Mouse (Mus musculus) embryonic facial prominence, embryonic 13.5 days (tissue): ENCODE data around the gene Theg. TPM values are rescaled to one million over a fixed set of nuclear protein-coding genes. Genes with fewer than 3 reads are reported as not detected.
A peak's percentile ranks its signal among the peaks of the same experiment; 100 is the strongest.

Experiments used
- ATAC-seq: fragments of 200-750 bp; cut with Nextera tagmentation; 2 replicates; pipeline ENCODE4 v1.8.0; 2017; ENCODE audit warnings: low read depth; ENCODE audit not compliant: insufficient number of reproducible peaks, insufficient read depth, low FRiP score, low TSS enrichment
- H3K27ac ChIP-seq: fragments of 300-500 bp; sonication (generic); 2 replicates; pipeline ENCODE4 v1.5.1; 2015; ENCODE audit warnings: moderate library complexity, mild to moderate bottlenecking, inconsistent platforms
- H3K27me3 ChIP-seq: fragments of 300-500 bp; sonication (generic); 2 replicates; pipeline ENCODE4 v1.6.1; 2015; ENCODE audit warnings: mild to moderate bottlenecking, inconsistent platforms
- H3K36me3 ChIP-seq: fragments of 300-500 bp; sonication (generic); 2 replicates; pipeline ENCODE4 v1.6.1; 2015; ENCODE audit warnings: mild to moderate bottlenecking, inconsistent platforms
- H3K4me1 ChIP-seq: fragments of 300-500 bp; sonication (generic); 2 replicates; pipeline ENCODE4 v1.6.1; 2015; ENCODE audit warnings: inconsistent platforms
- H3K4me2 ChIP-seq: fragments of 300-500 bp; sonication (generic); 2 replicates; pipeline ENCODE4 v1.6.1; 2015; ENCODE audit warnings: moderate library complexity, mild to moderate bottlenecking, inconsistent platforms
- H3K4me3 ChIP-seq: fragments of 300-500 bp; sonication (generic); 2 replicates; pipeline ENCODE4 v1.5.1; 2015; ENCODE audit warnings: mild to moderate bottlenecking, inconsistent platforms
- H3K9ac ChIP-seq: fragments of 300-500 bp; sonication (generic); 2 replicates; pipeline ENCODE4 v1.6.1; 2015; ENCODE audit warnings: mild to moderate bottlenecking, inconsistent platforms
- H3K9me3 ChIP-seq: fragments of 300-500 bp; sonication (generic); 2 replicates; pipeline ENCODE4 v1.6.1; 2016; ENCODE audit warnings: inconsistent platforms
- WGBS: fragments of 180-500 bp; shearing (Covaris S2); methylation state at CpG from one replicate; pipeline ENCODE4 v1.1.7; 2015; ENCODE audit warnings: mixed read lengths; 5-methylcytosine and 5-hydroxymethylcytosine counted together
- polyA plus RNA-seq: library from polyadenylated mRNA; unstranded; fragments of >200 nt; fragmentation: Nextera tagmentation; extraction: Ambion mirVana; gene quantifications from 2 replicates; pipeline ENCODE4 v1.2.1, GENCODE M21; 2015

Theg gene
- polyA plus RNA-seq, 1 experiment from 2014 or later, result not detected

DNA sequence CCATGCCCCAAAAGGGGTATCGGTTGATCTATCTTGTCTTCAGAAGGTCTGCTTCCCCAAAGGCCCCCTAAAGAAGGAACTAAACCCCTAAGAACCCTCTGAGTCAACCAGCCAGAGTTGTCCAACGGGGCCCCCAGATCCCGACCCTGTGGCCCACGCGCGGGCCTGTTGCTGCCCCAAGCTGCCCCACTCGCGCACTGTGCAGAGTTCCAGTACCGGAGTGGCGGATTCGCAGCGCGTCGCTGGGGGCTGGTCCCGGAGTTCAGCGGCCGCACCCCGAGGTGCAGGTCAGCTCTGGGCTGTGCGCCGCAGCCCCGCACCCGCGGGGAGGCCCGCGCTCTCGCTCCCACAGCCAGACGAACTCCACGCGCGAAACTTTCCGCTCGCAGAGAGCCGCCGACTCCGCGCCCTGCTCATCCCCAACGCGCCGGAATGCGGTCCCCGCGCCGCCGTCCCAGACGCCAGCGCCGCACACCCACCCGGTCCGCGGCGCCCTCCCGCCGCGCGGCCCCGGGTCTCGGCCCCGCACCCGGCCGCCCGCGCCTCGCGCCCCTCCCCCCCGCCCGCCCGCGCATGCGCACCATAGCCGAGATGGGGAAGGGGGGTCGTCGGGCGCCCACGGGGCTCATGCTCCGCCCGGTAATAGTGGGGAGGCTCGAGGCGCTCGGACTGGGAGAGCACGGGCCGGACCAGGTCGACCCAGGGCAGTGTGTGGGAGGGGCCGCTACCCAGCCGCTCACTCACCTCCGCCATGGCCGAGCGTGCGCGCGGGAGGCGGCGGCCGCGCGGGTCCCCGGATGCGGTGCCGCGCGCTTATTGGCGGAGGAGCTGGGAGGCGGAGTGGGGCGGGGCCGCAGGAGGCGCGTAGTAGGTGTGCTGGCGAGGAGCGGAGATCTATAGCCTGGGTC is 32.5 kb downstream of the Theg start, which contains the start of gene Mier2:
TSS of gene Mier2 (minus strand) at position 870 of the 908 bp plus-strand sequence.
- peaks cover 19% of the 10 kb centered on the region for H3K36me3 ChIP-seq
- H3K9me3 ChIP-seq, result no peaks in the 10 kb centered on the region; the same call in 1 of the 2 replicates
- H3K27me3 ChIP-seq, result no peaks in the 10 kb centered on the region
- H3K4me1 ChIP-seq, result peaks cover 31% of the 10 kb centered on the region
- peak; percentile 78 for ATAC-seq
- peak within 1 kb of the TSS; percentile 64 for H3K27ac ChIP-seq
- under 1% methylated on average over 92 of the region's 108 CpGs for WGBS
- H3K4me2 ChIP-seq, result peak within 1 kb of the TSS; percentile 74
- peak within 1 kb of the TSS; percentile 99 for H3K9ac ChIP-seq
- peak within 1 kb of the TSS; percentile 91 for H3K4me3 ChIP-seq

DNA sequence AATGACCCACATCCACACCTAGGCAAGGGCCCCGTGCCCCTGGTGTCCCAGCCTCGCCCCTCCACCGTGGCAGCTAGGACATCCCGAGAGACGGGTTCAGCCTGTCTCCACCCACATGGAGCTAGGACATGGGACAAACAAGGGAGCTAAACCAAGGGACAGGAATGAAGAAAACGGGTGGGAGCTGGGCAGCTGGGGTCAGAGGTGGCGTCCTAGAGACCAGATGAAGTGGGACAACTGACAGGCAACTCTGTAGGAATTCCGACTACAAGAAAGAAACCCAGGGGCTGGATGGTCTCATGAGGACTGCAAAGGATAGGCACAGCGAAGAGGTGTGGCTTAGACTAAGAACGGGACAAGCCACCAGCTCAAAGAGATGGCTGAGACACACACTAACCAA is 33.4 kb downstream of the Theg start:
- Histone ChIP-seq H3K9me3 (no peaks in the 10 kb centered on the region), H3K27me3 (no peaks in the 10 kb centered on the region), H3K4me3 (peak overlapping the region; percentile 91), H3K27ac (peak overlapping the region; percentile 64; the same call in 1 of the 2 replicates), H3K4me2 (peak overlapping the region; percentile 74), H3K4me1 (peaks cover 31% of the 10 kb centered on the region), H3K36me3 (peaks cover 28% of the 10 kb centered on the region), H3K9ac (peak overlapping the region; percentile 99)
- 31% methylated on average over 10 of the region's 10 CpGs for WGBS
- ATAC-seq, result no peak

DNA sequence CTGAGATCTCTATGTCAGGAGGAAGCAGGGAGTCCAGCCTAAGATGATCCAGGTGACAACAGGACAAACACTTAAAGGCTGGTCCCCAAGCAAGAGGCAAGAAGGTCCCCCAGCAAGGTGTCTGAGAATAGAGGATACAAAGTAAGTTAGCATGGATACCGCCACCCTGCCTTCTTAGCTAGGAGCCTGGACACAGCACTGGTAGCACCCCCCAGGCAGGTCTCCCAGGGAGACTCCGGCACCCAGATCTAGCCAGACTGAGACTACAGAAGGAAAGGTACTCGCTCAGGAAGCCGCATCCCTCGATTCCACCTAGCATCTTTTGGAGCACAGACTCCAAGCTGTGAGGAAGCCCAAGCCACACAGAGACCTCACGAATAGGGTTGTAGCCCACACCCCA is 34.0 kb downstream of the Theg start:
- 91% methylated on average over 6 of the region's 6 CpGs for WGBS
- no peak overlapping the region for H3K27ac ChIP-seq

DNA sequence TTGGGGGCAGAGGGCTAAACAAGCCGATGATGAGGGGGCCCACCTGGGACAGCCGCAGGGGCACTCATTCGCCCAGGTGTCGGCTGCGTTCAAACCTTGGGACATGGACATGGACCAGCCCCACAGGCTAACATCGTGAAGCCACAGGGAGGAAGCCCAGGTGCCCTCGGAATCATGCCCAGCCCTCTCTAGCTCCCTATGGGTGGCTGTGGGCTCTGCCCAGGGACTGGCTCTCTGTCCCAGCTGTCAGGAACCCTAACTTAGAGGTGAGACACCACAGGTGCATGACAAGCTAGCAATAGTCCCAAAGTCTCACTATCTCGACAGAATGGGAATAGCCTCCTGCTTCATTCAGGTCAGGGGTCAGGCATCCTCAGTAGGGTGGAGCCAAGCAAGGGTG is 34.6 kb downstream of the Theg start:
- H3K9me3 ChIP-seq, result no peaks in the 10 kb centered on the region
- no peaks in the 10 kb centered on the region for H3K27me3 ChIP-seq
- ATAC-seq, result no peak
- WGBS, result 85% methylated on average over 8 of the region's 8 CpGs
- H3K4me2 ChIP-seq, result no peak overlapping the region
- peaks cover 31% of the 10 kb centered on the region for H3K4me1 ChIP-seq
- no peak overlapping the region for H3K4me3 ChIP-seq
- H3K36me3 ChIP-seq, result peaks cover 40% of the 10 kb centered on the region
- H3K9ac ChIP-seq, result 0 out of 2 replicates have a peak overlapping the region, but pooled peaks have one; percentile 27
- no peak overlapping the region for H3K27ac ChIP-seq

More for the DNA sequence above, 34.0 kb downstream of the Theg start:
- H3K9ac ChIP-seq, result peak overlapping the region; percentile 99
- H3K27me3 ChIP-seq, result no peaks in the 10 kb centered on the region
- no peaks in the 10 kb centered on the region for H3K9me3 ChIP-seq
- ATAC-seq, result no peak
- H3K4me2 ChIP-seq, result peak overlapping the region; percentile 74
- H3K36me3 ChIP-seq, result peaks cover 34% of the 10 kb centered on the region
- H3K4me1 ChIP-seq, result peaks cover 31% of the 10 kb centered on the region
- H3K4me3 ChIP-seq, result peak overlapping the region; percentile 91

DNA sequence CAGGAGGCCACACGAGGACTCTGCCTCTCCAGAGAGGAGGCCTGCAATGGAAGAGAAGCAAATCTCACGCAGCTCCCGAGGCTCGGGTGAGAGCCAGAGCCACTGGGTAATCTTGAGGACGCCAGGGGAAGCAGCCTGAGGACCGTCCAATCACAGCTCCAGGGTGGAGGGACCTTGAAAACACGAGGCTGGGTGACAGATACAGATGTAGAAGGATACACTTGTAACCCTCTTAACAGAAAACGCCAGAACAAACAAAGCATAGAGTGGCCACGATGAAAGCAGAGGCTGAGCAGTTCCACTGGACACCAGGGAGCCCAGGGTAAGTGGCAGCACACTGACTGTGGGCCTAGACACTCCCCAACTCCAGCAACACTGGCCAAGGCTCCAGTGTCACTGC is 36.8 kb downstream of the Theg start:
- no peak overlapping the region for H3K27ac ChIP-seq
- H3K27me3 ChIP-seq, result no peaks in the 10 kb centered on the region
- ATAC-seq, result no peak
- peaks cover 26% of the 10 kb centered on the region for H3K4me1 ChIP-seq
- 84% methylated on average over 9 of the region's 9 CpGs for whole genome bisulfite sequencing
- H3K4me3 ChIP-seq, result no peak overlapping the region
- peaks cover 62% of the 10 kb centered on the region for H3K36me3 ChIP-seq
- H3K9ac ChIP-seq, result no peak overlapping the region
- no peaks in the 10 kb centered on the region for H3K9me3 ChIP-seq
- no peak overlapping the region for H3K4me2 ChIP-seq

DNA sequence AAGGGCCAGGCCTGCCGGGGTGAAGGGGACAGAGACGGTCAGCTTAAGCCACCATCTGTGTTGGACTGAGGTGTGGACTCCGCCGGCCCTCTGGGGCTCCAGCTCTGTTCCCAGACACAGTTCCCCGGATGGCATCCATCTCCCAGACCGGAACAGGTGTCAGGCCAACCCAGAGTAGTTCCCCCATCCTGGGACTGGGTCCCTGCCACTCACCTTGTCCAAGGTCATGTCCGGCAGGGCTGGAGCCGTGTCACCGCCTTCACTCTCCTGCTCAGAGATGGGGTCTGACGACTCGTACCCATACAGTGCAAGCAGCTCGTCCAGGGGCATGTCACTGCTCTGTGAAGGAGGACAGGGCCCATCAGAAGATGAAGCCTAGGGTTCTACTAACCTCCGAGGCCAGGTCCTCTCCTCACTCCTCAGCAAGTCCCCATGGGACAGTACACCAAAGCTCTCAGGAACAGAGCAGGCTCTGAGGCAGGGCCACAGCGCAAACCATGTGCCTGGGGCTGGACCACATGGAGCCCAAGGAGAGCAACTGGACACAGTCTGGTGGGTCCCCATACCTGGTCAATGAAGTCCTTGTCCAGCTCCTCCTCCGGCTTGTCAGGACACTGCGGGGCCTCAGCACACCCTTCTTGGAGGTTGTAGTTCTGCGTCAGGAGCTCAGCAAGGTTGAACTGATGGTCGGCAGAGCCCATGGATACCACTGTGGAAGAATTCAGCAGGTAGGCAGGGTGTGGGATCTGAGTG is 38.0 kb downstream of the Theg start:
- 92% methylated on average over 18 of the region's 18 CpGs for WGBS
- peaks cover 22% of the 10 kb centered on the region for H3K4me1 ChIP-seq
- peaks cover 74% of the 10 kb centered on the region for H3K36me3 ChIP-seq
- H3K27ac ChIP-seq, result no peak overlapping the region
- H3K27me3 ChIP-seq, result no peaks in the 10 kb centered on the region
- no peak for ATAC-seq
- no peak overlapping the region for H3K4me2 ChIP-seq
- H3K4me3 ChIP-seq, result no peak overlapping the region
- H3K9me3 ChIP-seq, result no peaks in the 10 kb centered on the region
- H3K9ac ChIP-seq, result no peak overlapping the region

DNA sequence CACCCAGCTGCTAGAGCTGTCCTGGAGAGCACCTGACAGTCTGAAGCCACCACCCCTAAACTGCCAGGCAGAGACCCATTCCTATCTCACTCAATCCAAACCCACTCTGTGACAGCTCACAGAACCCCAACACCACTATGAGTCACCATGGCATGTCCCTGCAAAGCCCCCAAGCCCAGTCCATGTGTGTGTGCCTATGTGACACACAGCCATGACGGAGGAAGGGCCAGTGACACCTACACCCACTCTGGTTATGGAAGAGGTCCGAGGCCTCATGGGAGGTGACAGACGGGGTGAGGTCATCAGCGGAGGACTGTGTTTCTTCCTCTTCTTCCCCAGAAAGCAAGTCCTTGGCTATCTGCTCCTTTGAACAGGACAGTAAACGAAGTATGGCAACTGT is 38.6 kb downstream of the Theg start:
- H3K36me3 ChIP-seq, result peaks cover 80% of the 10 kb centered on the region
- no peaks in the 10 kb centered on the region for H3K9me3 ChIP-seq
- no peaks in the 10 kb centered on the region for H3K27me3 ChIP-seq
- no peak for ATAC-seq
- peaks cover 16% of the 10 kb centered on the region for H3K4me1 ChIP-seq
- no peak overlapping the region for H3K4me2 ChIP-seq
- no peak overlapping the region for H3K4me3 ChIP-seq
- H3K9ac ChIP-seq, result no peak overlapping the region
- no peak overlapping the region for H3K27ac ChIP-seq
- 85% methylated on average over 5 of the region's 5 CpGs for WGBS

DNA sequence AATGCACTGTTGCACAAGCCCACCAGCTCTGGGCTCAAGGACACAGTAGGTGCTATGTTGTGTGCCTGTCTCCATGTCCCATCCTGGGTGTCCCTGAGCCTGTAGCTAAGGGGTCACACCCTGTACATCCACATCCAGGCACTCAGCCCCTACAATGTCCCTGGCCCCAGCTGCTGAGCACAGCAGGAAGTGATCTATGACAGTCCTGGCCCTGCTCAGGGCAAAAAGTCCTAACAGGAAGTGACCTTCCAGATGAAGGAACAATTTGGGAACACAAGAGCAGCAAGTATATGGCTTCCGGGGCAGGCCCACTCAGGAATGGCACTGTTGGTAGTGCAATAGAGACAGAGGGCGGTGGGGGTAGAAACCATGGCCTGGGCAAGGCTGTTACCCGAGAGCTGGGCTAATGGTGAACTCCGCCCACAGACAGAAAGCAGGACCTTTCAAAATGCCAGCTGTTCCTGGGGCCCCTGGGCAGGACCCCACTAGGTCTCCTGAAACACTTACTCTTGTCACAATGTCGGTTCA is 39.9 kb downstream of the Theg start:
- H3K27me3 ChIP-seq, result no peaks in the 10 kb centered on the region
- H3K4me2 ChIP-seq, result no peak overlapping the region
- peaks cover 93% of the 10 kb centered on the region for H3K36me3 ChIP-seq
- H3K27ac ChIP-seq, result no peak overlapping the region
- ATAC-seq, result no peak
- peaks cover 3% of the 10 kb centered on the region for H3K4me1 ChIP-seq
- no peak overlapping the region for H3K4me3 ChIP-seq
- no peaks in the 10 kb centered on the region for H3K9me3 ChIP-seq
- WGBS, result 77% methylated on average over 5 of the region's 5 CpGs
- H3K9ac ChIP-seq, result no peak overlapping the region

DNA sequence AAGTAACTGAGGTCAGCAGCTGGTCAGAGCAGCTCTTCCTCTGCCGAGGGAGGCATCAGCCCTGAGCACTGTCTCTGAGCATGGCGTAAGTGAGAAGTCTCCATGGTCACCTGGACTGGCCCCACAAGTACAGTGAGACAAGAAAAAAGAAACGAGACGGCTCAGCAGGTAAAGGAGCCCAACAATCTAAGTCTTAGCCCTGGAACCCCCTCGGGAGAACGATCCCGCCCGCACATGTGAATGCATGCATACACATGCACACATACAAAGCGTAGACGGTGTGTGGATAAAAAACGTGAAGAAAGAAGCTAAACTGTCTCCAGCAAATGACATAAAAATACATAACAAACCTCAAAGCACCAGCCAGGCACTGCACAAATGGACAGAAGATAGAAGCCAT is 40.6 kb downstream of the Theg start:
- Histone ChIP-seq H3K9ac (no peak overlapping the region), H3K27ac (no peak overlapping the region), H3K36me3 (peaks cover 100% of the 10 kb centered on the region), H3K27me3 (no peaks in the 10 kb centered on the region), H3K4me2 (no peak overlapping the region), H3K4me3 (no peak overlapping the region), H3K4me1 (no peaks in the 10 kb centered on the region), H3K9me3 (no peaks in the 10 kb centered on the region)
- no peak for ATAC-seq
- 85% methylated on average over 11 of the region's 11 CpGs for WGBS

DNA sequence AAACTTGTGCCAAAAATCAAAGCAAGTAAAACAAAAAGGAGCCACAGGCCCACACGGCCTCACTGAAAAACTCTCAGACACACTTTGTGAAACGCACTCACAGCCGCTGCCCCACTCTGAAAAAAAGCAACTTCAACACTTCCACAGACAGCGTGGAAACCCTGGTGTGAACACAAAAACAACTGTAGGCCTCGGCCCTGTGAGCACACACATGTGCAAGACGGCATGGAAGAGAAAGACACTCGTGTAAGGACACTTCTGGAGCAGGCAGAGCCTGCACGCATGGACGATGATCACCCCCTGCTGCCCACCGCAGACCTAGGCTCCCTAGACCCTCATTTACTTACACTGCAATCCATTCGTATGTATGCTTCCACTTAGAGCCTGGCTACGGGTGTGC is 41.2 kb downstream of the Theg start:
- no peak overlapping the region for H3K27ac ChIP-seq
- H3K4me2 ChIP-seq, result no peak overlapping the region
- H3K9ac ChIP-seq, result no peak overlapping the region
- 88% methylated on average over 12 of the region's 12 CpGs for WGBS
- peaks cover 100% of the 10 kb centered on the region for H3K36me3 ChIP-seq
- ATAC-seq, result no peak
- H3K4me3 ChIP-seq, result no peak overlapping the region
- no peaks in the 10 kb centered on the region for H3K9me3 ChIP-seq
- H3K4me1 ChIP-seq, result no peaks in the 10 kb centered on the region
- H3K27me3 ChIP-seq, result no peaks in the 10 kb centered on the region

DNA sequence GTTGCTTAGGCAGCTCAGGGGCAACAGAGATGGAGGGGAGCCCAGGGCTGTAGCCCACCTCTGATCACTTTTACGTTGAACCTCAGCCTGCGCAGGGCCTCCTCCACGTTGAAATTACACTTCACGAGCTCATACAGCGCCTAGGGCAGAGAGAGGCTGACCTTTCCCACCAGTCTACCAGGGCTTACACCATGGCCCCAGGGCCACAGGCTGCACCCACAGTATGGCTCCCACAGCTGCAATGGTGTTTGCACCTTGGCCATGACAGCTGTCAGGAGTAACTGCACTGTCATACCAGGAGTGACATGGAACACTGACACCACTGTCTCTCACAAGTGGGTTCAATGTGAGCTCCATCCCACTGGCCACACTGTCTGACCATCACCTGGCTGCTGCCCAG is 42.5 kb downstream of the Theg start:
- WGBS, result 90% methylated on average over 5 of the region's 5 CpGs
- ATAC-seq, result no peak
- Histone ChIP-seq H3K4me3 (no peak overlapping the region), H3K27me3 (no peaks in the 10 kb centered on the region), H3K9me3 (no peaks in the 10 kb centered on the region), H3K9ac (no peak overlapping the region), H3K4me1 (no peaks in the 10 kb centered on the region), H3K36me3 (peaks cover 100% of the 10 kb centered on the region), H3K4me2 (no peak overlapping the region), H3K27ac (no peak overlapping the region)
